Mouse (Mus musculus): ENCODE measurements around the gene Ppp1r8. TPM values are rescaled to one million over a fixed set of nuclear protein-coding genes. Genes with fewer than 3 reads are reported as not detected.

The Ppp1r8 gene
- total RNA-seq, 1 experiment from 2014 or later: 46.7 TPM

Other genes starting within 250 kb of the Ppp1r8 start
- gene Eya3, start 204.2 kb downstream of the Ppp1r8 start, total RNA-seq (2021): 22.4 and 28.8 TPM in 2 replicates
- 7.2 and 10.1 TPM in 2 replicates for gene Xkr8, start 110.6 kb downstream of the Ppp1r8 start, total RNA-seq (2021)
- gene Smpdl3b, start 85.9 kb downstream of the Ppp1r8 start, total RNA-seq (2021): 35.5 and 35.9 TPM in 2 replicates
- gene Rpa2, start 74.8 kb downstream of the Ppp1r8 start, total RNA-seq (2021): 17.7 and 19.4 TPM in 2 replicates
- 0.48 and 1.4 TPM in 2 replicates for gene Themis2, start 46.8 kb downstream of the Ppp1r8 start, total RNA-seq (2021)
- 56.4 and 57.6 TPM in 2 replicates for gene Stx12, start 41.3 kb upstream of the Ppp1r8 start, total RNA-seq (2021)
- gene Fam76a, start 79.4 kb upstream of the Ppp1r8 start, total RNA-seq (2021): 35.3 and 36.6 TPM in 2 replicates
- 0.33 TPM in 1 of 2 replicates, not detected in the other for gene Fgr, start 130.9 kb upstream of the Ppp1r8 start, total RNA-seq (2021)
- gene Ahdc1, start 168.1 kb upstream of the Ppp1r8 start, total RNA-seq (2021): 91.4 and 96.4 TPM in 2 replicates